Mouse (Mus musculus) kidney, adult 9 months (tissue): ENCODE measurements at regions not wholly inside any gene's neighbourhood (a gene's known extent, or its start where the extent isn't known, plus 50 kb on each side); places are given as distances from the start of the nearest gene placed in this dataset.

ENCODE experiments used
- DNase-seq: peaks from one replicate; pipeline ENCODE4 v3.0.0; 2022

DNA sequence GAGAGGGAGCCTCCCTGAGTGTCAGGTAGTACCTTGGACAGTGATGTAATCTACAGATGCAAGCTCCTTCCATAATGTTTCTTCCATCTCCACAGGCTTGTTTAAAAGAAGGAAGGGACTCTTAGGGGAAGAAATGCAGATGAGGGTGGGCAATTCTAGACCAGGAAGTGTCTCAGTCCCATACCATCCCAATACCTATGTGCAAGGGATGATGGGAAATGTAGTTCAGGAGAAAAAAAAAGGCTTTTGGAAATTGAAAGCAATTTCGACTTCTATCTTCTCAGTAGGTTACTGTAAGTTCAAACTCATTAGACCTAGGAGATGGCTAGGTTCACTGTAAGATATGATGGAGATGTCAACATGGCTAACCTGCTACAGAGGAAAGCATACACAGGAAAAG, 68.3 kb downstream of the Cd83 start:
- no peak for DNase-seq

DNA sequence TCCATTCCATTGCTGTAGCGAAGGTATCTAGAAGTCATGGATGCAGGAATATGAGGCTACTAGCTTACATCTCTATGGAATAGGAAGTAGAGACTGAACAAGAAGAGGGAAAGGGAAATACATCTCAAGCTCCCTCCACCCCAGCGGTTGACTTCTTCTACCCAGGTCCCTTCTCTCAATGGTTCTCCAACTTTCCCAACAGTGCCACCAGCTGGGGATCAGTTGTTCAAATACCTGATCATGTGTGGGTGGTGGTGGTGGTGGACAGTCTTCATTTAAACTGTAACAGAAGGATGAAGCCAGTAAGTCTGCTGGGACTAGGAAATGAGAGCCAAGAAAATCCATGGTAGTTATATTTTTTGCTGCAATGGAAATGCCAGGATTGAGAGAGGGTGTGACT, 70.4 kb downstream of the Cd83 start:
- DNase-seq: no peak

DNA sequence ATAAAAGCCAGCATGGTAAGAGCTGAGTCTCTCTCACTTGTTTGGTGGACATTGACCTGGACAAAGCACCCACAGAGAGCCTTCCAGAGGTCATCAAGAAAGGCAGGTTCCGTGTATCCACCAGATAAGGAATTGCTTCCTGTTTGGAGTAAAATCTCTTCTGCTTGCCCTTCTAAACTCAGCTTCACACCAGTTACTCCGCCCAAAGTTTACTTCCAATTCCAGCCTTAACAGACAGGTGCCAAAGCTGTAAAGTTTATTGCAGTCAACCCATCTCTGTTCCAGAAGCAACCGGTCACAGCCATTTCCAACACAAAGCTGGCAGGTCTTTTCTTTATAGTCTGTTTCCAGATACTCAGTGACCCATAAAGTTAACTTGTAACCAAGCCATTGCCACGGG, 76.4 kb downstream of the Cd83 start:
- peak; percentile 75 for DNase-seq

DNA sequence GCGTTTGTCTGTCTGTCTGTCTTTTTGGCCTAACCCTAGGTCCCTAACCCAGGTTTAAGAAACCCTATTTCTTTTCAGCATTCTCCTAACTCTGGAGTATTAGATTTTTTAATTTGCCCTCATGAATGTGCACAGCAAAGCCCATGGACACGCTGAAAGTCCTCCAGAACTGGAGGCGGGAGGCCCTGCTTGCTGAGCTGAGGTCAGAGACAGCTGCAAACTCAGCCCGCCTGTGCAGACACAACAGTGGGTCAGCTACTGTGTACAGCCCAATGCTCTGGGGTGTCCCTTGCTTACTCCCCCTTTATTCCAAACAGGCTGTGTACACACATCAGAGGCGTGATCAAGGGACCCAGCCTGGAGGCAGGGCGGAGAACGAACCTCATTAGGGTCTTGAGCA, 76.8 kb downstream of the Cd83 start:
- no peak for DNase-seq

DNA sequence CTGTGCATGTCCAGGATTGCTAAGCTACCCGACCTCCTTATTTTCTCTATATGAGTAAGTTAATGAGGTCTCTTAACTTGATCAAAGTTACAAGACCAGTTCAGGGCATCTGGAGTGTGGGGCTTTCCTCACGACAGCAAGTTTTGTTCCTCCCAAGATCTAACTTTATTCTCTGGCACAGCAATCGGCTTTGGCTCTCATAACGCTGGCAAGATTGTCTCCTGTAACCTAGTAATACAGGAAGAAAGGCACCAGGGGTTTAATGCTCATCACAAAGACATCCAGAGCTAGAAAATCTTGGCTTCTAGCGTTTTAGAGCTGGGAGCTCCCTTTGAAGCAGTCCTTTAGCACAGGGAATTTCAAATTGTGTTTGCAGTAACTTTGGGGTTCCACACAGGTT, 77.5 kb downstream of the Cd83 start:
- DNase-seq: no peak

DNA sequence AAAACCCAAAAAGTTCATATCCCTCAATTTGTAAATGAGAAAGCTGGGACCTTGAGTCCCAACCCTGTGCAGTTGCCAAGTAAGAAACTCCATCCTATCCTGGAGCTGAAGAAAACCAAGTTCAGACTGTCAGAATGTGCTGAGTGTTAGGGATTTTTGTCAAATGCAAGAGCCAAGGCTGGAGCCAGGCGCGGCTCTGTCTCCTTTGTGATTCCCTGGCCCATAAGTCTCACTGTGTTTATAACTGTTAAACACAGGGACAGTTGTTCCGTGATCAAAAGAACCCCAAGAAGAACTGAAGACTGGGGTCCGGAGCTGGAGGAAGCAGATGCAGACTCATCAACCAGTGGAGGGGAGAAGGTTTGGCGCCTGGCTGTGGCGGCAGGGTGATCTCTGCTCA, 78.0 kb downstream of the Cd83 start:
- peak; percentile 31 for DNase-seq

DNA sequence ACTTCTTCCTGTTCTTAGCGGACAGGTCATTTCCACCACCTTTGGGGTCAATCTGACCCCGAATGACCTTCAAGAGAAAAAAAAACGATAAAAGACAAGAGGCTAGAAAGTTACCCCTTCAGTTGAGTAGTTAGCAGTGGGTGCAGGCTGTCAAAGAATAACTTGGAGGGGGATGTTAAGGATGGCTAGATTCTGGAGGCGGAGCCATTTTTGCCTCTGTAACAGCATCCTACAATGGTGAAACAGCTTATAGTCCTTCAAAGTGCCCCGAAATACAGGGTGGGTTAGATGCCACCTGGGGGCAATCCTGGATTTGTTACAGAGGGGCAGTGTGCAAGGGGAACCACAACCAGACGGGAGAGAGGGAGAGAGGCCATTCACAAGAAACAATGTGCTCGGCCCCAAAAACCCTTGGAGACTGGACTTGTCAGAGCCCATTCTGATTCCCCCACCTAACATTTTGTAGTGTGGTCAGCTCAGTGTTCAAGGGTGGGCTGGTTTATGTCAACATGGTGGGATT, 79.1 kb downstream of the Cd83 start:
- peak; percentile 51 for DNase-seq

DNA sequence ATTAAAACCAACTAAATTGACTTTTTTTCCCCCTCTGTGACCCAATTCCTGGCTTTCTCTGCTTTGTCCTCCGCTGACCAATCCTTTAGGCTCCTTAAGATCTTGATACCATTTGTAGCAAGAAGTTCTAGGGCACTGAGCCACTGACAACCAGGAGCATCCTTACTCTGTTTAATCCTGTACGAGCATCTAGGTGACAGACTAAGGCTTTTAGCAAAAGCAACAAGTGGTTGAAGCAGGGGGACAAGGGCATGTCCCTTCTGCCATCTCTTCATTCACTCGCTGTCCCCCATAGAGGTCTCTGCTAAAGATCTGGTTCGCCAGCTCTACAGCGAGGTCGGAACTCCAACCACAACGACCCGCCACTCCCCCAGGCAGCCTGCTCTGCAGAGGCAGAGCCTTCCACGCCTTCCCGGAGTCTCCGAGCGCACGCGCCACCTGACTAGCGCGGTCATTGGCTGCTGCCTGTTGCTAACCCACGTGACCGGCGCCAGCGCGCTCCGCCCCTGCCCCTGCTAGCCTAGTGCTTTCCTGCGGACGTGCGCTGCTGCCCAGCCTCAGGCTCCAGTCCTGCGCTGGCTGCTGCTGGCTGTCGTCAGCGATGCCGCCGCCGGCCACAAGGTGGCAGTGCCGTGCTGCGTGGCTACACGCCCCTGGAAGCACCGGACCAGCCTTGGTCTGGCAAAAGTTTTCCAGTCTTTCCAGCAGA, 79.7 kb downstream of the Cd83 start:
- DNase-seq: peak; percentile 100

DNA sequence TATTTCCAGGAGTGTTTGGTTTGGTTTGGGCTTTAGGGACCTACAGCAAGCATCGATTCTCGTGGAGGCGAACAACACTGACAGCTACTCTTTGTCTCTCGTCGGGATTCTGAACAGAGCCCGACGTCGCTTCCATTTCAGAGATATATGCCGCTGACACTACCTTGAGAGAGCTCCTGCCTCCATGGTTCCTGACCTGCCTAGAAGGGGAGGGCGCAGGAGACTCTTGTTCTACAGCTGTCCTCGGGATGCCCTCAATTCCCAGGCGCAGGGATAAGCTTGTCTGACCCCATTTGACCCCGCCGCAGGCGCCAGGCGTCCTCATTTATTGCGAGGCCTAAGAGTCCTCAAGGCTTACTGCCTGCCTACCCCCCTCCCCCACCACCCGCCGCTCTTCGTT, 80.5 kb downstream of the Cd83 start:
- DNase-seq: peak; percentile 52

DNA sequence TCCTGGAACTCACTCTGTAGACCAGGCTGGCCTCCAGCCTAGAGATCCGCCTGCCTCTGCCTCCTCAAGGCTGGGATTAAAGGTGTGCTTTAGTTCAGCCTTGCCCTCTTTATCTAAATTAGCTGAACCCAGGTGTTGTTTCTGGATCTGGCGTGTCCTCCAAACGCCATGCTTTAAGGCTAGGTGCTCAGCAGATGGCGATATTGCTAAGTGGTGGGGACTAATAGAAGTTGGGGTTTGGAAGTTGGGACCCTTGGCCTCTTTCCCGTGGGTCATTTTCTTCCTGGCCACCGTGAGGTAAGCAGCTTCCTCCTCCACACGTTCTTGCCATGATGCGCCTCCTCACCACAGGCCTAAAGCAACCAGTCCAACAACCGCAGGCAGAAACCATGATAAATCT, 91.3 kb downstream of the Cd83 start:
- no peak for DNase-seq

DNA sequence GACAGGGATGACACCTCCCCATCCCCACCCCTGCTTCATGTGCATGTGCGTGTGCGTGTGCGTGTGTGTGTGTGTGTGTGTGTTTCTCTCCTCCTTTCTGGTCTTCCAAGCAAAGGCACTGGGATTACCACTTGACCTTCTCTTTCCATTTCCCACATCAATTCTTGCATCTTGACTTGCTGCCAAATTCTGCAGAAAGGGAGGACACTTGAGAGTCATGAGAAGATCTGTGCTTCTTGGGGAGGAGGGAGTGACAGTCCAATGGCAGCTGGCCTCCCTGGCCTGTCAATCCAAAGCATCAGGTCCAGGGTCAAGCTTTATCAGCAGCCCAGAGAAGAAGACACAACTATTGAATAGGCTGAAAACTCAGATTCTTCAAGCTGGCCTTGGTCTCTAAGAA, 102.7 kb downstream of the Cd83 start:
- DNase-seq: no peak

DNA sequence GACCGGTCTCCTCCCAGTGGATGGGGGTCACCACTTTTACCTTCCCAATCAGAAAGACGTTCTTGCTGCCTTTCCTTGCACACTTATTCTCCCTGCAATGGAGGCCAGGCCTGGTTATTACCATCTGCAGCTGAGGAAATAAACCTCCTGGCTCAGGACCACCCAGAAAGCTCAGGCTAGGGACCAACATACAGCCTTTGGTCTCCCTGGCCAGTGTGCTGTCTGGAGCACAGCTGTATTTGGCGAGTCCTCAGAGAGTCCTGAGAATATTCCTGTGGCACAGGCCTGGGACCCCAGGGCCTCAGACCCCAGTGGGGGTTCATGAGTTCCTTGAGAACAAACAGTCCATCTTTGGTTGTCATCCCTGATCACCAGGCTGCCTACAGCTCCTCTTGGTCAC, 107.4 kb downstream of the Cd83 start:
- no peak for DNase-seq

DNA sequence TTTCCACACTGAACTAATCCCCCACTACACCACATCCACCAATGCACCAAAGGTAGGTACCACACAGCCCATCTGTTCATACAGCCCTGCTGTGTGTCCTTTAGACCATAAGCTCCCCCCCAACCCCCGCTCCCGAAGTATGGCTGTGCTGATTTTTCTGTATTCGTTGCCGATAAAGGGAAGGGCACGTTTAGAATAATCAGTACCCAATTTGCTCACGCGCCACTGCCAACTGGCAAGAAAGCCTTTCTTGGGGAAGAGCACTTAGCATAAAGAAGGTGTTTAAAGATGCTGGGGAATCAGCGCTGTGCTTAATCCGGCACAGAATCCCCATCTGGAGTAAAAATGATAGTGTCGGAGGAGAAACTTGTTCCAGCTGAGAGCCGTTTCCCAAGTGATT, 111.4 kb downstream of the Cd83 start:
- no peak for DNase-seq

DNA sequence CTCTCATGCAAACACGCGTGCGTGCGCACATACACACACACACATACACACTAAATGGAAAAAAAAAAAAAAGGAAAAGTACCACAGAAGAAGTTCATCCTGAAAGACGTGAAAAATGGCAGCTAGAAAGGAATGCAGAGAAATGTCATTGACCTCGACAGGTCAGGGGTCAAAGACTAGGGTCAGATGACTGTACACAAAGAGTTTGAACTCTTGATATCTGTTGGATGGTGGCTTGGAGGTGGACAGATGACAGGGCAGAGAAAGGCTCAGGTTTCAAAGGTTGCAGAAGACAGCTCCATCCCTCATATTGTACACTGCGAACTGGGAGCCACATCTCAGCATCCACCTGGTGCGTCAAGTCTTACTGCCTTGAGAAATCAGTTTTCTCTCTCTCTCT, 112.5 kb downstream of the Cd83 start:
- no peak for DNase-seq

DNA sequence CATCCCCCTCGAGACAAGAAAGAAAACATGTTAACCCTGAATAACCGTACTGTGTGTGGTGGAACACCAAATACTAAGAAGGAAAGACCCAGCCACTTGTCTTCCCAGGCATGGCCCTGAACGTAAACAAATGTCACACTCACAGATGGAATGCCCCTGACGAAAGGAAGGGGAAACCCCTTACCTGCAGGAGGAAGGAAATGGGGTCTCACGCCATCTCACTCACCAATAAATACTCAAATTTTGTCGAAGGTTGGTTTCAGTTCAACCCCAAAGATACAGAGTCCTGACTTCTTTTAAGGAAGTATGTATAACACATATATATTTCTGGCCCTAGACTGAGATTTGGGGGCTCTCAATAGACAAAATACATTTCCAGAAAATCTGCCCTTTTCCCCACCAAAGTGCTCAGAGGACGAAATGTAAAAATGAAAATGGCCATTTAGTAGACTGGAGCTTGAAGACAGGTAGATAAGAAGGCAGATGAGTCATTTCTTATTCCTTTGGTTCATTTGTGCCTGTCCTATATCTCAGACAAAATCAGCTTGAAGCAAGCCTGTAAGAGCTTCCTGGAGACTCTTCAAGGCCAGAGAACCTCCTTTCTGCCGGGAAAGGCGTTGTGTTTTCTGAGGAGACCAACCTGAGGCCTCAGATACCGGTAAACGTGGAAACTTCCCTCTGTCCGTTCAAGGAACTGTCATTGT, 114.1 kb downstream of the Cd83 start:
- no peak for DNase-seq

DNA sequence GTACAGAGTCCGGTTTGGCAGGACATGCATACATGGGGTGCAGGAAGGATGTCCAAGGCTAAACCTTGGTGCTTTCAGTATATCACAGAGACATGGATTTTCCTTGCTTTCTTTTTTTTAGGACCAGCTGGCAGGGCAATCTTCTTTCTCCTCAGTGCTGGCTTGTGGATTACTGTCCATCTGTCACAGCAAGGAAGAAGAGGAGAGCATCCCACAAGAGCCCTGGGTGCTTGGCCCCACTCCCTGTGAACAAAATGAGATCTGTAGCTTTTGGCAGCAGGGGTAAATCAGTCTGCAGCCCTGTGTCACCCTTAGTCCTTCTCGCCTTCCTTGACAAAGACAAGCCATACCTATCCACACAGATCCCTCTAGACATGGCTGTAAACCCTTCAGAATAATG, 115.5 kb downstream of the Cd83 start:
- DNase-seq: no peak

DNA sequence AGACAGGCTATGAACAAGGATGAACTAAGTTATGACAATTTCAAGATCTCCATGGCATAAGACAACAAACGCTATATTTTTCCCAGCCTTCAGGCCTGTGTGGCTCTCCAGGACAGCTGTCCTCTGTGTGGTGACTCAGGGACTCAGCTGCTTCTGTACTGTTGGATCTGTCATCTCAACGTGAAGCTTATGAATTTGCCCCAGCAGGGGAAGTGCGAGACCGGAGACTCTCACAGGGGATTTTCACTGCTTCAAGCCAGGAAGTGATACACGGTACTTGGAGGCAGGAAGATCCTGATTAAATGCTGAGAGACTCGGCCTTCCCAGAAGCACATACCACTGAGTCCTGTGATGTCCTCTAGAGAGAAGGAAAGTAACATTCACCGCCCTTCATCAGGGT, 116.2 kb downstream of the Cd83 start:
- peak; percentile 31 for DNase-seq

DNA sequence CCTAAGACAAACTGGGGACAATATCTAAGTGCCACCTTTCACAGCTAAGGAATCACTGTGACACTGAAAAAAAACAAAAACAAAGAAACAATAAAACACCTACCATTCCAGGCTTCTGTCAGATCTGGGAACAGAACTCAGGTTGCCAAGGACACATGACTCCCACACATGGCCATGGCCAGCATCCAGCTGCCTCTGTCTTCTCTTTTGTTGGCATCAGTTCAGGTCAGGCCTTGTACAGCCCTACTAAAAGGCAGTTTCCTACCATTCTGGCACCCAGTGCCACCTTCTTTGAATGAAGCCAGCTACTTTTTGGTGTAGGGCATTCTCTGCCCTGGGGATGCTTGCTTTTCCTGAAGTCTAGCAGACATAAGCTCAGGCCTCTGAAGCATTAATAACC, 118.8 kb downstream of the Cd83 start:
- DNase-seq: peak; percentile 45

DNA sequence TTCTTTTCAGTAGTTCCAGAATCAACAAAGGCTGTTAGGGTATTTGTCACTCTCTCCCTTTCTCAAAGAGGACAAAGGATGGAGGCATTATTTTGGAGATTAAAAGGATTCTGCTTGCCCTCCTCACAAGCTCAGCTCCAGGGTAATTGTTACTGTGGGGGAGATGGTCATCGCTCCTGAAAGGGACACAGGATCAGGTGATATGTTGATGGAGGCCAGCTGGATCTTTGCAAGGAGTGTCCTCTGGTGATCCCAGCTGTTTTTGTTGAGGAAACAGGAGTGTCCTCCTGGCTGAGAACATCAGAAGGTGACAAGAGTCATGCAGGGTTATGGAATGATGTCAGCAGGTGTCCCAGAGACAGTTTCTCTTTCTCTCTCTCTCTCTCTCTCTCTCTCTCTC, 119.7 kb downstream of the Cd83 start:
- DNase-seq: no peak

DNA sequence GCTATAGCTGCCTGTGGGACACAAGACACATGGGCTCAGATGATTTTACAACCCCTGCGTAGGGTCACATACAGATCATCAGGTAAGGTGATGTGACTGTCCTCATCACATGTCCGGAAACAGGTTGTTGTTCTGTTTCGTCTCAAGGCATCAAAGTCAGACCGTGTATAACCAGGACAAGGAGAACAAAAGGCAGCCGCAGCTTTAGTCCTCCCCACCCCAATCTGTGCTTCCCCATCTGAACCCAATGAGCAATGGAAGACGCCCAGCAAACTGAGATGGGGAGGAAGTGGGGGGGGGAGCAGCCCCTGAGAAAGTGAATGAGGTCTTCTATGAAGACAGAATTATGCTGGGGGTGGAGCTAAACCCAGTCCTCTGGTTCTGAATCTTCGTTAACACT, 121.7 kb downstream of the Cd83 start:
- no peak for DNase-seq

DNA sequence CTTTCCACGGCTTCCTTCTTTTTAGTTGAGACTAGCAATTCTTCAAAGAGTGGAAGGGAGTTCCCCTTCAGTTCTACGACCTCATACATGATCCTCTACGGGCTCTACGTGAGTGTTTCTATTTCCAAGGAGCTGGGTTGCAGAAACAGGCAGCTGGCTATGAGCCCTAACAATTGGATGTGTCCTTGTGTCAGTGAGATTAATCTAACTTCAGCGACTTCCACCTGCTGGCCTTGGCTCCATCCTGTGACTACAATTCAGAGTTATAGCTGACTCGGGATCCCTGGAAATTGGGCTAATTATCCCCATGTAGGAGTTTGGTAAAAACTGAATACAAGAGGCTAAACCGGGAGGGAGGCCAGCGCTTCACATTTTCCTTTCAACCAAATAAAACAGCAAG, 122.8 kb downstream of the Cd83 start:
- DNase-seq: peak; percentile 14

DNA sequence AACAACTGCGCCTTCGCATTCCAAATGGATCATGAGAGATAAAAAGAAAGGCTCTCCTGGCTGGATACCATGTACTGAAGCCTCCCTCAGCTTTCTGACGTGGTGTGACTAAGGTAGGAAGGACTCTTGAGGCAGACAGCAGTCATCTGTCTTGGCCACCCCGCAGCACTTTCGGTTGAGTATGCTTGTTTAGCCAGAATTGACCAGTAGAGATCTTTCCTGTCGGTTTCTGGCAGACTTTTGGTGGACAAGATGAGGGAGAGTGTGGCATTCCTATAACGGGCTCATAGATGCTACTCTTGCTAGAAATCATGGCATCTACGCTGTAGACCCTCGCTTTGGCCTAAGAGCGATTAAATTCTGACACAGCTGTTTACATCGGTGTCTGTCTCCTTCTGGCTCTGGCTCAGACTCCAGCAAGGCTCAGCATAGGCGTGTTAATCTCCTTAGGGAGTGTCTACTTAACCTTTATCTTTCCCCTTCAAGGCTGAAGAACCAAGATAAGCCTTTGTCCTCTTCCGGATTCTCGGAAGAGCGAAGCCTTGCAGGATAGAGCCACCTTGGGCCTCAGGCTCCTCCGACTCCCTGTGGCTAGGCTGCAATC, 123.6 kb downstream of the Cd83 start:
- DNase-seq: no peak

DNA sequence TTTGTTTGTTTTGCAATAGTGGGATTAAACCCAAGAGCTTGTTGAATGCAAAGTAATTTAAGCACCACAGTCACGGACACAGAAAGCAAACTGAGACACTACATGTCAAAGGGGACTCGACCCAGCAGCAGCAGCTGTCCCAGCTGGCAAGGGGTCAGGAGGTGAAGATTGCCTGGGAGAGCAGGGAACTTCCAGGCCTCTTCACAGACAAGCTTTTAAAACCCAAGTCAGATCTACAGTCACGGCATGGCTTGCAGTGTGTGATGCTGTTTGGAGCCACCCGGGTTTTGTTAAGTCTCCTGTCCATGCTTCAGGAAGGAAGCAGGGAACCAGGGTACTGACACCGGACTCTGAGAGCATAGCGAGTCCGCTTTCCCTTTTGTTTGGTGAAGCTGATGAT, 125.4 kb downstream of the Cd83 start:
- DNase-seq: no peak

DNA sequence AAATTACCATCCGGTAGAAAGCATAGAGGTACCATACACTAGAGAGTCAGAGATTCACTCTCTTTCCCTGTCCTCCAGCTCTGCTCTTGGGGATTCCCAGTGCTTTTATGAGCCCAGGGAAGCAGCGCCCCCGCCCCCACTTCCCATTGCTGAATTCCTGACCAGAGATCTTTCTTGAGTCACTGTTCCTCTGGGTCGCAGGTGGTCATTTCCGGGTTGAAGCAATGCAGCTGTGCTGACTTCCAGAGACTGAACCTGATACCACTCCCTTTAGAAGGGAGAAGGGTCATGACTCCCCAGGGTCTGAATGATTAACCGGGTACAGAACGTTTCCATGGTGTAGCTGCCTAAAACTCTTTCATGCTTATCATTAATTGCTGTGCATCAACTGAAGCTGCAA, 128.9 kb downstream of the Cd83 start:
- no peak for DNase-seq
